Mouse (Mus musculus) testis, adult 2 months (tissue): ENCODE data around the gene Polr2c.

ENCODE experiments used
- CTCF ChIP-seq: fragments of 200-500 bp; IDR thresholded peaks from 2 replicates; pipeline ENCODE4 v1.5.1; 2012; ENCODE audit warnings: low read depth, mild to moderate bottlenecking, inconsistent platforms, low read length, moderate library complexity; ENCODE audit not compliant: control insufficient read depth, insufficient read depth, insufficient replicate concordance
- POLR2A ChIP-seq: fragments of 200-500 bp; IDR thresholded peaks from 2 replicates; pipeline ENCODE4 v1.6.1; 2012; ENCODE audit warnings: low read depth, mild to moderate bottlenecking, inconsistent platforms, low read length, moderate library complexity; ENCODE audit not compliant: control insufficient read depth

GRCm38 (mm10) chr8:94811654-94812053, 45.6 kb upstream of the Polr2c start:
- TF ChIP-seq CTCF, result no peak
- no peak for TF ChIP-seq POLR2A
